Mouse (Mus musculus): ENCODE results near the gene Pccb.

GRCm38 (mm10) chr9:100964106-100964505, 70.6 kb downstream of the Pccb start:
- no peak for TF ChIP-seq EP300 (IDR thresholded peaks at IDR 0.05)
- TF ChIP-seq CTCF (IDR thresholded peaks at IDR 0.05) = no peak

Data from lung, postnatal 0 days (tissue).